Mouse (Mus musculus) left cerebral cortex, postnatal 25 days (tissue): ENCODE data around the gene Gm9821. TPM values are rescaled to one million over a fixed set of nuclear protein-coding genes. Genes with fewer than 3 reads are reported as not detected.

Experiments used
- DNase-seq, 2 experiments: peaks; one replicate each; pipeline ENCODE4 v3.0.0; 2022; ENCODE audit warnings: low spot score in 2 of 2, mixed read lengths in 1 of 2
- intact Hi-C: fragments of 180-260 bp; cut with DNase I; formaldehyde crosslinking; loops from one replicate; pipeline ENCODE4 v1.15.1; 2025
- total RNA-seq, 2 experiments: library from RNA; stranded (reverse); gene quantifications; 2 replicates each; pipeline ENCODE4 v1.2.3; 2021

Gene Gm9821
- total RNA-seq, 2 experiments from 2014 or later = not detected

DNA sequence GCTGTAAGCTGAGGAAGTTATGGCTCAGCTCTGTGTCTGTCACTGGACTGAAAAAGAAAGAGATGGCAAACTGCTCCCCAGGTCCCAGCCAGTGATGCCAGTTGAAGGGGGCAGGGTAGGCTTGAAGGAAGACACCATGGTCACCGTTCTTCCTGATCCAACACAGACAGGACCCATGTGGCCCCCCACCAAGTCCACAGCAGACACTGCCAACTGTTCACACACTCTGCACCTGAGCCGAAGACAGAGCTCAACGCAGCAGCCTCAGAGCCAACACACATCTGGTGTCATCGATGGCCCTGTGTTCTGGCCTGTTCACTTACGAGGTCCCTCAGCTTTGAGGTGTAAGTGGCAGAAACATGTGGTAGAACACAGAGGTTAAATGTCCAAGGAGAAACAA lies 15.0 kb downstream of the Gm9821 start:
- intact Hi-C loops = loop anchor here (5.0 kb wide), 1 partner anchor 33 kb away; the partner anchor contains the start of gene Chrm4

DNA sequence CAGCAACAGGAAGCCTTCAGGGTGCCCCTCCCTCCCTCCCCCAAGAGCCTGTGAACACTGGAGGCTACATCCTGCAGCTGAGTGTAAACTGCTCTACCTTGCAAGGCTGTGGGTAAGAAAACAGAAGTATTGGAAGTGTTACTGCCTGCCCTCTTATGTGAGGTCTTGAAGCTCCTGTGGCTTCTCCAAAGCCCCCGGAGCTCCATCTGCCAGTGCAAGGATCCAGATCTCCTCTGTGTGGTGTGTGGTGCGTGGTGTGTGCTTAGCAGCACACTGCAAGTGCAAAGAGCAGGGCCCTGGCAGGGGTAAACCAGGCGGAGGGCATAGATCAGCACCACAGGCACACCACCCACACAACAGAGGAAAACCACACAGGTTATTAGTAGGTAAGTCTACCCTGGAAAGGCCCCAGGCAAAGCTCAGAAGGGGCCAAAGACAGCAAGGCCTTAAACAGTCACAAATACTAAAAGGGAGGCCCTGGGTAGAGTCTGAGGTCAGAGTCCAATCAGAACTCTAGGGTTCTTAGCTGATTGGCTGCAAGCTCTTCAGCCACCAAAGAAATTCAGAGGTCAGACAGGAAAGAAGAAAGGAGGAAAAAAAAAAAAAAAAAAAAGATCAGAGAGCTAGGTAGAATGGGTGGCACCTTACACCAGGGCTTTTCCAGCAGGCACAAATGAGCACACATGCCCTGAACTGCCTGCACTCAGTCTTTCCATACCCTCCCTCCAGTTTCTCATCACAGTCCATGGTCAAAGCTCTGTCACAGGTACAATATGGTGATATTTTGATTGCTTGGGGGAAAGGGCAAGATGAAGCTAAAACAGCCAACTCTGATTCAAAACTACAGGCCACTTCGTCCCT lies 16.6 kb downstream of the Gm9821 start:
- DNase-seq = no peak
- intact Hi-C loops = loop anchor here (5.0 kb wide), 1 partner anchor 35 kb away; the partner anchor contains the start of gene Chrm4

More for the DNA sequence above, 15.0 kb downstream of the Gm9821 start:
- no peak for DNase-seq

DNA sequence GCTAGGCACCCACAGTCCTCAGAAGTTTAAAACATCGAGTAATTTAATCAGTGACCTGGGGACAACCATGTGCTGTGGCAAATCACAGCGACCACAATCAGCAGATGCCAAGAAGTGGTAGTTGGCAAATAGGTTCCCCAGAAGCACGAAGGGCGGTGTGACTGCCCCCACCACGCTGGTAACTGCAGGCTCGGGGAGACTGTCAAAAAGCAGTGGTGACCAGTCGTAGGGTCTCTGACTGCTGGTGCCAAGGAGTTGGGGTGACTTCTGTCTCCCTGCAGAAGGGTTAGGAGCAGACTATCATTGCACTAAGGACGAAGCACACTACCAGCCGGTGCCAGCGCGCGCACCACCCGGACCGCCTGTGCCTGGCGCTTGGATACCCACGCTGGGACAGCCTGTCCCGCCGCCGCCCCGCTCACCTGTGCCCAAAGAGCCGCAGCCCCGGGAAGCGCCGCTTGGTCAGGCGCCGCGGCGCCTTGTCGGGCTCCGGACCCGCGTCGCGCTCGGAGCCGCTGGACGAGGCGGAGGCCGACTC lies 17.4 kb downstream of the Gm9821 start:
- intact Hi-C loops = loop anchor here (5.0 kb wide), 1 partner anchor 36 kb away; the partner anchor contains the start of gene Chrm4
- DNase-seq = no peak

DNA sequence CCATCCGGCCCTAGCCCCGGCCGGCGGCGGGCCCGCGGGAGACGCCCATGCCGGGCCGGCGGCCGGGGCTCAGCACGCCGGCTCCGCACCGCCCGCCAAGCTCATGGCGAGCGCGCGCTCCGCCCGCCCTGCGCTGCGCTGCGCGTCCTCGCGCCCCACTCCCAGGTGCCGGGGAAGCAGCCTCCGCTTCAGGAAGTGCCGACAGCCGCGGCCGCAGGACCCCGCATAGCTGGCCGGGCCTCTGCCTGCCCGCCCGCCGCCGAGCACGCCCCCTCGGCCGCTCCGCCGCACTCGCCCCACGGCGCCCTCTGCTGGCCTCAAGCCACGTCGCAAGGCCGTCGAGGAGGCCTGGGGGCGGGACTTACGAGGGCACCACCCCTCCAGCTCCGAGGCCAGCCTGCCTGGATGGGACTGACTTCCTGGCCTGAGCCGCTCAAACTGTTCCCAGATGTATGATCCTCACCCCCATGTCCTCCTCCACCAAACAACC lies 18.0 kb downstream of the Gm9821 start:
- intact Hi-C loops = loop anchor here (5.0 kb wide), 1 partner anchor 36 kb away; the partner anchor contains the start of gene Chrm4
- peak; percentile 92 to 95 for DNase-seq

DNA sequence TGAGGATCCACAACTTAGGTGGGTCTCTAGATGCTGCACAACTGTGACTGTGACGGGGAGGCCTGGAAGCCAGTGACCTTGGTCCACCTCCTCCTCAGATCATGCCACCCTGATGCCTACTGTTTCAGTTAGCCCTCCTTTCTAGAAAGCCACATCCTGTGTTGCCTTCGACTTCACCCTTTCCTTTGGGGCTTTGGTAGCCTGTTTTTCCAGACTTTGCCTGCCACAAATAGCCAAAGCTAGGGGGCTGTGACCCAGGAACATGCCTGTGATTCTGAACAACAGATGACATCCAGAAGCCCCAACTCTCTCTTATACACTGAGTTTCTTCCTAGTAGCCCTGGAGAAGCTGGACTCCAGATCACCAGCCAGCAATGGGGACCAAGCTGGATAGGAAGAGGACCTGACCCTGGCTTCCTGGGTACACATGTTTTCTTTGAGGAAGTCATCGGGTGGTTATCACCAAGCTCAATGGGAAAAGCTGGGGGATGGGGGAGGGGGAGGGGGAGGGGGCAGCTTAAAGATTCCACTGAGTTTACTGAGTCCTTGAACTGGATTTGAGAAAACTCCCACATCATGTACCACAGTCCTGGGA lies 19.2 kb downstream of the Gm9821 start:
- intact Hi-C loops = loop anchor here (5.0 kb wide), 1 partner anchor 37 kb away; the partner anchor contains the start of gene Chrm4
- DNase-seq = no peak

DNA sequence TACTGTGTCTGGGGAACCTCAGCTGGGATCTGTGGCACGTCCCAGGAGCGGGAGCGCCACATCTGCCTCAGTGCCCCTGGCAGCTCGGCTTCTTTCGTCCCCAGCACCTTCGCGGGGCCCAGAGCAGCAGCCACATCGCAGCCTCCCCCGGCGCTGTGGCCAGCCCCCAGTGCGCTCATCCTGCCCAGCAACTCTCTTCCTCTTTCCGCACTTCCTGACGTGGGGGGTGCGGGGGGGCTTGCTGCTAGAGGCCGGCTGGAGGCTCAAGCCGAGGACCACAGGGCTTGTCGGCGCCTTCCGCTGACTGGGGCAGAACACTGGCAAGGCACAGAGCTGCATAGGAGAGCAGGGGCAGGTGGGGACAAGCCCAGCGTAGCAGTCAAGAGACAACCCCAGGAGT lies 19.9 kb downstream of the Gm9821 start:
- no peak for DNase-seq
- intact Hi-C loops = no loop called here

DNA sequence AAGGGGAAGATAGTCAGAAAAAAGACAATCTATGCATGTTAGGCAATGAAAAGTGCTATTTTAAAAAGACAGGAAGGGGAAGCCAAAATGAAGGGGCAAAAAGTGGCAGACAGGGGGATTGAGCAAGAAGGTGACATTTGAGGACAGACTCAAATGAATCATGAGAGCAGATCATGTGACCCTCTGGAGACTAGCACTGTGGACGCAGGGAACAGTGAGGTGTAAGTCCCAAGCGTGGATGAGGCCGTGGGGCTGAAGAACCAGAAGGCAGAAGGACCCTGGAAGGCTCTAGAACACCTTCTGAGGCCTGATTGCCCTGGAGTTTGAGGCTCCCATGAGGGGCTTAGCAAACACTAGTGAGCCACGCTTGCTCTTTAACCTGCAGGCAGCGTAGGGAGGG lies 20.9 kb downstream of the Gm9821 start:
- intact Hi-C loops = no loop called here
- no peak for DNase-seq

DNA sequence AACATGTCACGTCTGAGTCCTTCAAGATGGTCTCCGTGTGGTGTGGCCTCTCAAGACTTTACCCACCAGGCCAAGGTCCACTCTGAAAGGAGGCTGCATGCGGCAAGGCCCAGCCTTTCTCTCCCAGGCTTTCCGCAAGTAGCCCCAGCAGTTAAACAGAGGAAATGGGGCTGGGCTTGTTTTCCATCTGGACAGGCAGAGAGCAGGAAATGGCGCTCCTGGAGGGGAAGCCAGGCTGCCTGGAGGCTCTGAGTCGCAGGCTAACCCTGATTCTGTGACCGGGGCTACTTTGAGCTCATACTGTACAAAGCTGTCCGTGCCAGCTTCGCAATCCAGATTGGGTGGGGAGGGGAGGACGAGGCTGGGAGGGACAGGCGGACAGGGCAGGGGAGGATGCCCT lies 22.5 kb downstream of the Gm9821 start:
- intact Hi-C loops = no loop called here
- DNase-seq = no peak

DNA sequence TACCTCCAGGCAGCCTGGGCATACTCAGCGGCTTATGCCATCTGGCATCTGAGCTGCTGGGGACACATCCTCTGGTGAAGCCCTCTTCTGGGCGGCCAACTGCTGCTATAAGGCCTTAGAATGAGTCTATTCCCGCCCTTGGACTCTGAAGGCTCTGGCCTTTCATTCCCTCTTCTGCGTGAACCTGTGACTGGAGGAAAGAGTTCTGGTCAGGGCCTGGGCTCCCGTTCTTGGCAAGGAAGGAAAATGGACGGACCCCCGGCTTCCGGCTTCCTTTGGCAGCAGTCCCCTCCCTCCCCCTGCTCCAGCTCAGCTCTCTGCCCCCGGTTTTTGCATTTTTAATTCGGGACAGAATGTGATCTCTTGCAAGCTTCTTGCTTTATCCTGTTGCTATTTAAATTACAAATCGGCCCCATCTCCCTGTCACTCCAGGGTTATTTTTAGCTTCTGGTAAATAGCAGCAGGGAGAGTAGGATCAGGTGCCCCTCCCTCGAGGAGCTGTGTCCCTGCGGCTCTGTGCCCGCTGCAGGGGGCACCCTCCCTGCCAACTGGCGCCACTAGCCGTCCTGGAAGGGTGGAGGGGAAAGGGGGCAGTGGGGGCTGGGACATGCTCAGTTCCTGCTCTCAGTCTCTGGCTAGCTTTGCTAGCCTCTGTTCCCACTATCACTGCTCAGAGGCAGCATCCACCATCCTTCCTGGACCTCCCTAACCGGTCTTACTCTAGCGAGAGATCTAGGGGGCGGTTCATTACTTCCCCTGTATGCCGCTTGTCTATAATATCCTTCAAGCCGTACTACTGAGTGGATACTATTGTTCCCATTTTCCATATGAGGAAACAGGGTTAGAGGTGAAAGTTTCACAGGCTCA lies 26.0 kb downstream of the Gm9821 start:
- DNase-seq = peak in 1 of 2 experiments; percentile 91

DNA sequence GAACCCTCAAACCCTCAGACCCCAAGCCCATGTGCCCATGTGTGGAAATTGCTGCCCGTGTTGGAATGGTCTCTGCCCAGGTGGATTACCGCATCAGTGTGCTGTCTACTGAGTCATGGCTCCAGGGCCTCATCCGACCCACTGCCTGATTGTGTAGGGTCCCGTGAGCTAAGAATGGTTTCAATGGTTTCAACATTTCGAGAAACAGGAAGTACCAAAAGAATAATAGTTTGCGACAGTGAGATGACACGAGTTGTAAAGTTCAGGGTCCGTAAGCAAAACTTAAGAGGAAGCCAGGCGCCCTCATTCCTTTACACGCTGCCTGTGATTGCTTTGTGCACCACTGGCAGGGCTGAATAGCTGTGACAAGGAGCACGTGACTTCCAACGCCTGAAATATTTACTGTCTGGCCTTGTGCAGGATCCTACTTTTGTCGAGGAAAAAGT lies 26.6 kb downstream of the Gm9821 start:
- no peak for DNase-seq
- intact Hi-C loops = loop anchor here (5.0 to 10.0 kb wide), 2 partner anchors 35 to 463 kb away; partner anchors contain the start of gene Cry2

More for the DNA sequence above, 26.0 kb downstream of the Gm9821 start:
- intact Hi-C loops = loop anchor here (5.0 to 10.0 kb wide), 2 partner anchors 34 to 463 kb away; partner anchors contain the start of gene Cry2

DNA sequence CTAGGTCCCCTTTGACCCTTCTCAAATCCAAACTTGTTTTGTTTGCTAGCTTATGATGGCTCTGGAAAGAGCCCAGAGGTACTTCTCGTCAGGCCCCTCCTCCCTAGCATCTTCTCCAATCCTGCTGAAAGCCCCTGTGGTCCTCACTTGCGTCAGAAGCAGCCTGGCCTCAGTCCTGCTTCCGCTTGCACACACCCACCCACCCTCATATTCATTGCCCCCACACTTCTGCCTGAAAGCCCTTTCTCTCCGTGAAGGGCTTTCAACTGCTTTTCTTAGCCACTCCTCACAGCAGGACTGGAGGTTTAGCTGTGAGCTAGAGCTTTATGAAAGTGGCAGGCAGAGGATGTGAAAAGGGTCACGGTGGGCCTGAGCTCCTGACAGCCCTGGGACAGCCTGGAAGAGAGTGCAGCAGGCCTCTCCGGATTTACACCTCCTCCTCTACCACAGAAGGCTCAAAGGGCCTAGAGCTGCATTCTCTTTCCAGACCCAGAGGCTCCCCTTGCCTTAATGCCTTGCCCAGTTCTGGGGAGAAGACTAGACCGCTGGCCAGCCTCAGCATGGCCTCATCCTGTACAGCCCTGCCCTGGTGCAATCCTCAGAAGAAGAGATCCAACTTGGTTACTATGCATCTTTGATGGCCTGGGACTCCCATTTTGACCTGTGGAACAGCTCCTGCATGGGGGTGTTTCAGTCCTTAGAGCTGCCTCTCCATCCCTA lies 28.1 kb downstream of the Gm9821 start:
- intact Hi-C loops = loop anchor here (5.0 to 10.0 kb wide), 2 partner anchors 36 to 461 kb away; partner anchors contain the start of gene Cry2
- peak in 1 of 2 experiments; percentile 77 for DNase-seq

DNA sequence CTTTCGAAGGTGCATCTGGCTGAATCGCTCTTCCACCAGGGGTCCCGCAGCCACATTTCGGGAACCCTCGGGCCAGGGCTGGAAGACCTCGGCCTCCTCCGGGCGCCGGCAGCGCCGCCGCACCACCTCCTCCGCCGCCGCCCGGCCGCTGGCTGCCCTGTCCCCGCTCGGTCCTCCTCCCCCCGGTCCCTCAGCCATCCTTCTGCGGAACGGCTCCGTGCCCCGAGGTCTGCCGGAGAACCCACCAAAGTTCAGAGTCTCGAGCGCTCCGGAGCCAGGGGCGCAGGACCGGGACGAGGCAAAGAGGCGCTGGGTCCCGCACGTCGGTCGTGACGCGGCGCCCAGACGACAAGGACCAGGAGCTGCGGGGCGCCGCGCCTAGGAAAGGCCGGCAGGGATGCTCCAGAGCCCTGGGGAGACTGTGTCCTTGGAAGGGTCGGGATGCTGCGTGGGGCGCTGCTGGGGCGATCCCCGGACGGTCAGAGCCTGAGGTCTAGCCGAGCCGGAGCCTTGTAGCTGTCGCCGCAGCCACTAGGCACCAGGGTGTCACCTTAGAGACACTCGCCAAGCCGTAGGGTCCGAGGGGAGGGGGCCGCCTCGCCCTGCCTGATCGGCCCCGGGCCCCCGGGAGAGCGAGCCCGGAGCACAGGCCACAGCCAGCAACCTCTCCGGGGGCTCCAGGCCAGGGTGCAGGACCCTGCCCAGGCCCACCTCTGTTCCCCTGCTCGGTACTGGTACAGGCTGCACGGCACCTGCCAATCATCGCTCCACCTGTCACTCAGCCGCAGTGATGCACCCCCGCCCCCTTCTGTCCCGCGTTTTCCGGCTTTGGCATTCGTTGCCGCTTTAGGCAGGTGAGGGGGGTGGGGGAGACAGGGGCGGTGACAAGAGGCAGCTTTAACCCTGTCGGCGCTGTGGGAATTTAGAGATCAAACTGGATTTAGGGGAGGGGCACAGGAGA lies 30.4 kb downstream of the Gm9821 start, which contains the start of gene Dgkz:
Gene Dgkz, minus strand, starts transcription at position 284 of the 961 bp plus-strand sequence.
- intact Hi-C loops = loop anchor here (10.0 kb wide), 1 partner anchor 459 kb away; the partner anchor contains the start of gene Cry2
- DNase-seq = no peak

DNA sequence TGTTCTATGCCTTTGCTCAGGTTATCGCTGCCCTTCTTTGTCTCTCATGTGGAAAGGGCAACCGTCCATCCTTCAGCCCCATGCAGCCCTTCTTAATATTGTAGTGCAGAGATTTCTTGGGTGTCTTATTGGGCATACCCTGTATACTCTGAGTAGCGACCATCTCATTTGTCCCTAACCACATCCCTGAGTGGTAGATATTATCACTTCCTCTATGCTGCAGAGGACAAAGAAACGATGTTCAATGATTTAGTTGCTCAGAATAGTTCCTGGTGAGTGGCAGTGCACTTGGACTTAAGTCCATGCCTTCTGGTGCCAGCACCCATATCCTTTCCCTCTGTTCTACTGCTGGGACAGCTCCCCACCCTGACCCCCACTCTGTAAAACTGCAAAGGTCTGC lies 32.5 kb downstream of the Gm9821 start:
- intact Hi-C loops = loop anchor here (10.0 kb wide), 1 partner anchor 457 kb away; the partner anchor contains the start of gene Cry2
- no peak for DNase-seq

DNA sequence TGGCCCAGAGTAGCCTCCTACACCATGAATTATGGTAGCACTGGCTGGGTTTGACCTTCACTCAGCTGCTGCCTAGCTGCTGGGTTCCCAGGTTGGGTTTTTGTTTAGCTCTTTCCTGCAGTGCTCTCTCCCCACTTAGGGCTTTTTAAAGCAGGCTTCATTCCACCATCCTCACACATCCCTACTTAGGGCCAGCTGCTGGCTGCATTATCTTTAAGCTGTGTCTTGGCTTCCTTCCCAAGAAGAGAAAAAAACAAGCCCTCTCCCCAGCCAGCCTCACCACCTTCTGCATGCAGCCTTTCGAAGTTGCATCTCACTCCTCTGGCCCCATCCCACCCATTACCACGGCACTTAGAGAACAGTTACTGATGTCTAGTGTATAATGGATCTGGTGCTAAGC lies 33.0 kb downstream of the Gm9821 start:
- DNase-seq = no peak
- intact Hi-C loops = loop anchor here (10.0 kb wide), 1 partner anchor 456 kb away; the partner anchor contains the start of gene Cry2

DNA sequence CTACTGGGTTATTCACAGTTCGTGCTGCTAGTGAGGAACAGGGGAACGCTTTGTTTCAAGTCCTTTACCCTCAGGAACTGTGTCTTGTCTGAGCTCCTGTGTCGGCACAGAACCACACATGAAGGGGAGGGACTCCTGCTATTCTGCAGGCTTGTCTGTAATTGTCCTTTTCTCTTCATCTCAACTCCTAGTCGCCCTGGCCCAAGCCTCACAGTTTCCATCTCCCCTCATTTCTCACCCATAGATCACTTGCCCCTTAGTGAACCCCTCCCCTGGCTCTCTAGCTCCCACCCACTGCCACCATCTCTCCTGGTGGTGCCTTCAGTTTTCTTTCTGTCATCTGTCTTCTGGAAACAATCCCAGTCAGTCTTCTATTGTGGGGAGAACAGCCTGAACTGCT lies 34.7 kb downstream of the Gm9821 start:
- no peak for DNase-seq
- intact Hi-C loops = no loop called here

DNA sequence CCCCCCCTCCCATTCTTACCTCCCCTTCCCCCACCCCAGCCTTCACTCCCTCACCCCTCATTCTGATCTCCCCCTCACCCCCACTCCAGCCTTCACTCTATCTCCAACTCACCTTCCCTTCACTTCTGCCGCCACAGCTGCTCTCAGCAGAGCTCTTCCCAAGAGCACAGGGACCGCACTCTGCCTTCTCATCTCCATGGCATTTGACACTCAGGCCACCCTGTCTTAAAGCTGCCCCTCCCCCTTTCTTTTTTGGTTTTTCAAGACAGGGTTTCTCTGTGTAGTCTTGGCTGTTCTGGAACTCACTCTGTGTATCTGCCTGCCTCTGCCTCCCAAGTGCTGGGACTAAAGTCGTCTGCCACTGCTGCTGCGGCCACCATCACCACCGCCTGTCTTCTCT lies 35.3 kb downstream of the Gm9821 start:
- DNase-seq = no peak
- intact Hi-C loops = no loop called here

DNA sequence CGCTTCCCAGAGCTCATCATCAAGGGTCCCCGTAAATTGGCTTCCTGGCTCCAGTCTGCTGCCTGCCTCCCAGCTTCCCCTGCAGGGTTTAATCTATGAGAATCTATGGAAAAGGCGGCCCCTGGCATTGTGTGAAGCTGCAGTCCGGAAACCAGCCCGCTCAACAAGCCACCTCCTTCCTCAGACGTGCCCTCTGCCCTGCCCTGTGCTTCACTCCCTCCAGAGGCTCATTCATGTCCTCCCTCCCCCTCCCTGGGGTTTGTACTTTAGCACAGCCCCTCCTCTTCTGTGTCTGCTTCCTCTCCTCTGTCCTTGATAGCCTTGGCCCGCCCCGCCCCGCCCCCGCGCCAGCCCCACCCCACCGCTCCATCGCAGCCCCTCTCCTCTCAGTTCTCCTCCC lies 38.9 kb downstream of the Gm9821 start:
- intact Hi-C loops = no loop called here

More for the DNA sequence above, 38.9 kb downstream of the Gm9821 start:
- no peak for DNase-seq
